Mouse (Mus musculus) limb, embryonic 12.5 days (tissue): Measurements from ENCODE around the gene Adamtsl2. TPM values are rescaled to one million over a fixed set of nuclear protein-coding genes. Genes with fewer than 3 reads are reported as not detected.

Experiments
- ATAC-seq: fragments of 200-750 bp; cut with Nextera tagmentation; 2 replicates; pipeline ENCODE4 v1.8.0; 2017; ENCODE audit warnings: low read depth, moderate TSS enrichment; ENCODE audit not compliant: insufficient number of reproducible peaks, insufficient read depth, low FRiP score, low TSS enrichment
- H3K27ac ChIP-seq: fragments of 300-500 bp; sonication (generic); 2 replicates; pipeline ENCODE4 v1.5.1; 2016; ENCODE audit warnings: mild to moderate bottlenecking, moderate library complexity
- H3K27me3 ChIP-seq: fragments of 300-500 bp; sonication (generic); 2 replicates; pipeline ENCODE4 v1.6.1; 2016; ENCODE audit warnings: mild to moderate bottlenecking, moderate library complexity
- H3K36me3 ChIP-seq: fragments of 300-500 bp; sonication (generic); 2 replicates; pipeline ENCODE4 v1.6.1; 2016; ENCODE audit warnings: mild to moderate bottlenecking, moderate library complexity
- H3K4me1 ChIP-seq: fragments of 300-500 bp; sonication (generic); replicated peaks from 2 replicates; pipeline ENCODE4 v1.6.1; 2016
- H3K4me2 ChIP-seq: fragments of 300-500 bp; sonication (generic); 2 replicates; pipeline ENCODE4 v1.6.1; 2016; ENCODE audit warnings: mild to moderate bottlenecking, moderate library complexity
- H3K4me3 ChIP-seq: fragments of 300-500 bp; sonication (generic); replicated peaks from 2 replicates; pipeline ENCODE4 v1.5.1; 2016; ENCODE audit warnings: mild to moderate bottlenecking
- H3K9ac ChIP-seq: fragments of 300-500 bp; sonication (generic); replicated peaks from 2 replicates; pipeline ENCODE4 v1.6.1; 2016; ENCODE audit warnings: mild to moderate bottlenecking, moderate library complexity
- H3K9me3 ChIP-seq: fragments of 300-500 bp; sonication (generic); 2 replicates; pipeline ENCODE4 v1.6.1; 2016; ENCODE audit warnings: mild to moderate bottlenecking, moderate library complexity
- WGBS: fragments of 180-500 bp; shearing (Covaris S2); methylation state at CpG from one replicate; pipeline ENCODE4 v1.1.7; 2016; 5-methylcytosine and 5-hydroxymethylcytosine counted together
- polyA plus RNA-seq: library from polyadenylated mRNA; unstranded; fragments of >200 nt; fragmentation: Nextera tagmentation; extraction: Ambion mirVana; gene quantifications from 2 replicates; pipeline ENCODE4 v1.2.1, GENCODE M21; 2016

Adamtsl2 gene
- polyA plus RNA-seq, 1 experiment from 2014 or later = 11.8 TPM

- Histone ChIP-seq H3K27ac (no peak overlapping the region), H3K4me3 (no peak overlapping the region), H3K9me3 (no peaks in the 10 kb centered on the region), H3K9ac (no peak overlapping the region), H3K4me2 (no peak overlapping the region), H3K36me3 (no peaks in the 10 kb centered on the region), H3K4me1 (peaks cover 73% of the 10 kb centered on the region), H3K27me3 (peaks cover 6% of the 10 kb centered on the region)
- 51% methylated on average over 4 of the region's 4 CpGs for WGBS
- ATAC-seq = no peak
These were observed 39.3 kb downstream of the Adamtsl2 start for GRCm38 (mm10) chr2:27118452-27118851.

- no peak overlapping the region for H3K4me3 ChIP-seq
- no peak overlapping the region for H3K9ac ChIP-seq
- no peak for ATAC-seq
- no peaks in the 10 kb centered on the region for H3K36me3 ChIP-seq
- WGBS = 78% methylated on average over 2 of the region's 2 CpGs
- no peak overlapping the region for H3K4me2 ChIP-seq
- peaks cover 69% of the 10 kb centered on the region for H3K4me1 ChIP-seq
- no peaks in the 10 kb centered on the region for H3K9me3 ChIP-seq
- H3K27me3 ChIP-seq = peaks cover 6% of the 10 kb centered on the region
- peak overlapping the region; percentile 31; the same call in 1 of the 2 replicates for H3K27ac ChIP-seq
These were observed 40.6 kb downstream of the Adamtsl2 start for GRCm38 (mm10) chr2:27119766-27120165.

GRCm38 (mm10) chr2:27120241-27120641 lies 41.1 kb downstream of the Adamtsl2 start:
- Histone ChIP-seq H3K27ac (peak overlapping the region; percentile 90; the same call in 1 of the 2 replicates), H3K4me3 (no peak overlapping the region), H3K9ac (no peak overlapping the region), H3K4me1 (peaks cover 68% of the 10 kb centered on the region), H3K9me3 (no peaks in the 10 kb centered on the region), H3K4me2 (no peak overlapping the region), H3K36me3 (no peaks in the 10 kb centered on the region), H3K27me3 (peaks cover 6% of the 10 kb centered on the region)
- 80% methylated on average over 8 of the region's 8 CpGs for WGBS
- ATAC-seq = no peak

- peak; percentile 91 for ATAC-seq
- Histone ChIP-seq H3K9me3 (no peaks in the 10 kb centered on the region), H3K4me2 (peak overlapping the region; percentile 44), H3K4me1 (peaks cover 73% of the 10 kb centered on the region), H3K36me3 (no peaks in the 10 kb centered on the region), H3K27ac (peak overlapping the region; percentile 90), H3K4me3 (no peak overlapping the region), H3K9ac (no peak overlapping the region), H3K27me3 (peaks cover 6% of the 10 kb centered on the region)
- WGBS = under 1% methylated on average over 9 of the region's 9 CpGs
These were observed 42.6 kb downstream of the Adamtsl2 start for GRCm38 (mm10) chr2:27121626-27122355.

GRCm38 (mm10) chr2:27122578-27122977 lies 43.4 kb downstream of the Adamtsl2 start:
- Histone ChIP-seq H3K4me3 (no peak overlapping the region), H3K27ac (peak overlapping the region; percentile 90), H3K4me1 (peaks cover 71% of the 10 kb centered on the region), H3K27me3 (peaks cover 11% of the 10 kb centered on the region), H3K4me2 (peak overlapping the region; percentile 44), H3K9ac (no peak overlapping the region), H3K9me3 (no peaks in the 10 kb centered on the region), H3K36me3 (no peaks in the 10 kb centered on the region)
- peak; percentile 16 for ATAC-seq
- 15% methylated on average over 9 of the region's 9 CpGs for WGBS

- peaks cover 16% of the 10 kb centered on the region for H3K27me3 ChIP-seq
- no peak overlapping the region for H3K9ac ChIP-seq
- no peaks in the 10 kb centered on the region for H3K36me3 ChIP-seq
- no peak overlapping the region for H3K4me3 ChIP-seq
- no peaks in the 10 kb centered on the region for H3K9me3 ChIP-seq
- WGBS = 81% methylated on average over 4 of the region's 4 CpGs
- peak overlapping the region; percentile 90 for H3K27ac ChIP-seq
- peaks cover 70% of the 10 kb centered on the region for H3K4me1 ChIP-seq
- no peak for ATAC-seq
- peak overlapping the region; percentile 44; the same call in 1 of the 2 replicates for H3K4me2 ChIP-seq
These were observed 43.9 kb downstream of the Adamtsl2 start for GRCm38 (mm10) chr2:27123121-27123520.

GRCm38 (mm10) chr2:27125979-27126378 lies 46.8 kb downstream of the Adamtsl2 start:
- Histone ChIP-seq H3K9me3 (no peaks in the 10 kb centered on the region), H3K27me3 (peaks cover 10% of the 10 kb centered on the region; the same call in 1 of the 2 replicates), H3K4me2 (no peak overlapping the region), H3K9ac (no peak overlapping the region), H3K4me3 (no peak overlapping the region), H3K27ac (no peak overlapping the region), H3K4me1 (peaks cover 42% of the 10 kb centered on the region), H3K36me3 (no peaks in the 10 kb centered on the region)
- ATAC-seq = no peak
- WGBS = 40% methylated on average over 10 of the region's 10 CpGs

GRCm38 (mm10) chr2:27126496-27126895 lies 47.3 kb downstream of the Adamtsl2 start:
- Histone ChIP-seq H3K9me3 (no peaks in the 10 kb centered on the region), H3K4me2 (no peak overlapping the region), H3K27ac (no peak overlapping the region), H3K4me1 (peaks cover 37% of the 10 kb centered on the region), H3K4me3 (no peak overlapping the region), H3K9ac (no peak overlapping the region), H3K27me3 (peaks cover 10% of the 10 kb centered on the region; the same call in 1 of the 2 replicates), H3K36me3 (no peaks in the 10 kb centered on the region)
- WGBS = 59% methylated on average over 4 of the region's 4 CpGs
- no peak for ATAC-seq

- Histone ChIP-seq H3K27me3 (peaks cover 10% of the 10 kb centered on the region; the same call in 1 of the 2 replicates), H3K4me1 (peaks cover 12% of the 10 kb centered on the region), H3K4me3 (no peak overlapping the region), H3K9me3 (no peaks in the 10 kb centered on the region), H3K27ac (no peak overlapping the region), H3K36me3 (no peaks in the 10 kb centered on the region), H3K9ac (no peak overlapping the region), H3K4me2 (no peak overlapping the region)
- 77% methylated on average over 3 of the region's 3 CpGs for WGBS
- no peak for ATAC-seq
These were observed 49.8 kb downstream of the Adamtsl2 start for GRCm38 (mm10) chr2:27128990-27129389.

- Histone ChIP-seq H3K4me1 (no peaks in the 10 kb centered on the region), H3K36me3 (no peaks in the 10 kb centered on the region), H3K27me3 (peaks cover 28% of the 10 kb centered on the region), H3K9me3 (no peaks in the 10 kb centered on the region), H3K4me2 (no peak overlapping the region), H3K4me3 (no peak overlapping the region), H3K9ac (no peak overlapping the region), H3K27ac (no peak overlapping the region)
- no peak for ATAC-seq
- WGBS = 80% methylated on average over 5 of the region's 5 CpGs
These were observed 56.8 kb downstream of the Adamtsl2 start for GRCm38 (mm10) chr2:27135935-27136334.

GRCm38 (mm10) chr2:27136336-27136735 lies 57.2 kb downstream of the Adamtsl2 start:
- Histone ChIP-seq H3K36me3 (no peaks in the 10 kb centered on the region), H3K27ac (no peak overlapping the region), H3K4me2 (no peak overlapping the region)

GRCm38 (mm10) chr2:27136789-27137188 lies 57.6 kb downstream of the Adamtsl2 start:
- H3K27ac ChIP-seq = no peak overlapping the region

More at GRCm38 (mm10) chr2:27136336-27136735, 57.2 kb downstream of the Adamtsl2 start:
- WGBS = 61% methylated on average over 3 of the region's 3 CpGs
- Histone ChIP-seq H3K9ac (no peak overlapping the region), H3K27me3 (peaks cover 32% of the 10 kb centered on the region), H3K4me1 (no peaks in the 10 kb centered on the region), H3K4me3 (no peak overlapping the region), H3K9me3 (no peaks in the 10 kb centered on the region)
- no peak for ATAC-seq

More at GRCm38 (mm10) chr2:27136789-27137188, 57.6 kb downstream of the Adamtsl2 start:
- Histone ChIP-seq H3K4me2 (no peak overlapping the region), H3K4me1 (peaks cover 2% of the 10 kb centered on the region), H3K36me3 (no peaks in the 10 kb centered on the region), H3K9me3 (no peaks in the 10 kb centered on the region), H3K9ac (no peak overlapping the region), H3K4me3 (no peak overlapping the region), H3K27me3 (peaks cover 36% of the 10 kb centered on the region)
- whole genome bisulfite sequencing = 71% methylated on average over 1 of the region's 1 CpGs
- ATAC-seq = no peak
